Mouse (Mus musculus) cortical plate, adult 2 months (tissue): Measurements from ENCODE around the gene Fshr. TPM values are rescaled to one million over a fixed set of nuclear protein-coding genes. Genes with fewer than 3 reads are reported as not detected.

Experiments
- H3K27ac ChIP-seq: fragments of 200-500 bp; 2 replicates; pipeline ENCODE4 v1.5.1; 2012; ENCODE audit warnings: low read length, control low read depth, inconsistent platforms; ENCODE audit not compliant: insufficient read depth
- H3K4me1 ChIP-seq: fragments of 200-500 bp; 2 replicates; pipeline ENCODE4 v1.6.1; 2011; ENCODE audit warnings: low read length; ENCODE audit not compliant: control insufficient read depth, insufficient read depth
- H3K4me3 ChIP-seq: fragments of 200-500 bp; 2 replicates; pipeline ENCODE4 v1.5.1; 2011; ENCODE audit warnings: mild to moderate bottlenecking, low read length, control low read depth; ENCODE audit not compliant: insufficient read depth
- CTCF ChIP-seq: fragments of 200-500 bp; IDR thresholded peaks from 2 replicates; pipeline ENCODE4 v1.5.1; 2011; ENCODE audit warnings: mild to moderate bottlenecking, control low read depth, low read length; ENCODE audit not compliant: insufficient read depth; ENCODE audit errors: extremely low read depth
- POLR2A ChIP-seq: fragments of 200-500 bp; IDR thresholded peaks from 2 replicates; pipeline ENCODE4 v1.6.1; 2011; ENCODE audit warnings: mild to moderate bottlenecking, low read length, control low read depth; ENCODE audit not compliant: insufficient read depth; ENCODE audit errors: extremely low read depth
- polyA plus RNA-seq: library from polyadenylated mRNA; depleted of rRNA; stranded (reverse); fragments of >200 nt; gene quantifications from 2 replicates; pipeline ENCODE4 v1.2.3, GENCODE M21; 2012

Fshr gene
- polyA plus RNA-seq, 1 experiment = not detected

GRCm38 (mm10) chr17:89089692-89090475, 110.6 kb downstream of the Fshr start:
- no peak overlapping the region for H3K4me3 ChIP-seq
- no peak overlapping the region for H3K27ac ChIP-seq
- no peaks in the 10 kb centered on the region for H3K4me1 ChIP-seq
- TF ChIP-seq POLR2A (no peak), CTCF (no peak)

DNA sequence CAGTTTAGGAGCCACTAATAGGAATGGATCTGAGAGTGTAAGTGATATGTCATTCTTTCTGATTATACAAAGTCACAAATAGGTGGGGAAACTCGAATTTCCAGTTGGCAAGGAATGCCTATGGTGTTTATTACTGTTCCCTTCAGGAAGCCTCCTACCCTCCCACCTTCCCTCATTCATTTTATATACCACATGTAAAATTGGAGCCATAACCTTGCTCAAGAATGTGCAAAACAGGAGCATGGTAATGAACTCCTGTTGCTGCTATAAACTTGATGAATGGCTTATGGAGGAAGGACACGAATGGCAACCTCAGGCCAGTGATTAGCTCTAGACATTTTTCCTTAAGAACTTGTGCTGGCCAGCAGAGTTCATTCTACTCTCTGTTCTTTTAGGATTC, 117.6 kb downstream of the Fshr start:
- Histone ChIP-seq H3K4me1 (no peaks in the 10 kb centered on the region), H3K27ac (no peak overlapping the region), H3K4me3 (no peak overlapping the region)
- TF ChIP-seq POLR2A (no peak), CTCF (no peak)

DNA sequence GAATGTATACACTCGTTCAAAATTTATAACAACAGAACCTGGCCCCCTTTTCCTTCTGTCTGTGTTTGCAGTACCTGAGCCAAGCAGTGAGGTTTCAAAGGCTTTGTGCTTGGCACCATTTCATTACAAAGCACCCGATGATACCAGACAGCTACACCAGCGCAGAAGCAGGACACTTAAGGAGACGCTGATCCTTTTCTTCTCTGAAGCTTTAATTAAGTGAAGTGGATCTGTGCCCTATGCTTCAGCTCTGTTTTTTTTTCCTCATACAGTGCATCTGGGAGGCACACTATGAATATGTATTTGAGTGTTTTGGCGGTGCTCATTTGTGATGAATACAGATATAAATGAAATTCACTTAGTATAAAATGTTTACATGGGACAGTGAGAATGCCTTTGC, 120.8 kb downstream of the Fshr start:
- H3K4me3 ChIP-seq = no peak overlapping the region
- TF ChIP-seq POLR2A (no peak), CTCF (no peak)
- H3K27ac ChIP-seq = no peak overlapping the region
- no peaks in the 10 kb centered on the region for H3K4me1 ChIP-seq

DNA sequence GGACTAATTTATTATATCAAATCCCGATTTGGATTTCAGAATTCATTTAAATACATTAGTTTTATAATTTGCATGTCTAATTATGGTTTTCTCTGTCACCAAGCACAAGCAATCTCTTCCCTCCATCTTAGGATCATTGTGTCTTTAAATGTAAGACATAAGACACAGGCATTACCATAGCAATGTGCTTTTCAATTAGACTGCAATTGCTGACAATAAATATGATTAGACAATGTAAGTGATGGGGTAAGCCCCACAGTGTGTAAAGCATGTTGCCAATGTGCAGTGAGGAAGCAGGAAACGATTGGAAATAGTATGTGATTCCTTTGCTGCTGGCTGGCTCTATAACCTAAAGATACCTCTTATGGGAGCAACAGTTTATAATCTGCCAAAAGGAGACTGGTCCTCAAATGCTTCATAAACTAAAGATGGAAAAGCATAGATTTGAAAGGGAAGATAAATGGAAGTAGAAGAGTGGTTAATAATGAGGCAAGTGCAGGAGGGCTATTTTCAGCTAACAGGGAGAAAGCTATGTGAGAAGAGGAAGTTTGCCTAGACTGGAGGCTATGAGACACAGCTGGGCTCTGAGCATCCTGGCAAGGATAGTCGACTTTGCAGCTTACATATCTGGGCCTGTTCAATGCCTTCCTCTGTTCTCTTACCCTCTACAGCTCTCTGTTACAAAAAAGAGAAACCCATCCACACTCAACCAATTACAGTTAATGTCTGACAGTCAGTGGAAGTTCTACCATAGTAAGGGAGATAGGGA, 136.0 kb downstream of the Fshr start:
- Histone ChIP-seq H3K4me1 (no peaks in the 10 kb centered on the region), H3K4me3 (no peak overlapping the region), H3K27ac (no peak overlapping the region)
- TF ChIP-seq CTCF (no peak), POLR2A (no peak)

DNA sequence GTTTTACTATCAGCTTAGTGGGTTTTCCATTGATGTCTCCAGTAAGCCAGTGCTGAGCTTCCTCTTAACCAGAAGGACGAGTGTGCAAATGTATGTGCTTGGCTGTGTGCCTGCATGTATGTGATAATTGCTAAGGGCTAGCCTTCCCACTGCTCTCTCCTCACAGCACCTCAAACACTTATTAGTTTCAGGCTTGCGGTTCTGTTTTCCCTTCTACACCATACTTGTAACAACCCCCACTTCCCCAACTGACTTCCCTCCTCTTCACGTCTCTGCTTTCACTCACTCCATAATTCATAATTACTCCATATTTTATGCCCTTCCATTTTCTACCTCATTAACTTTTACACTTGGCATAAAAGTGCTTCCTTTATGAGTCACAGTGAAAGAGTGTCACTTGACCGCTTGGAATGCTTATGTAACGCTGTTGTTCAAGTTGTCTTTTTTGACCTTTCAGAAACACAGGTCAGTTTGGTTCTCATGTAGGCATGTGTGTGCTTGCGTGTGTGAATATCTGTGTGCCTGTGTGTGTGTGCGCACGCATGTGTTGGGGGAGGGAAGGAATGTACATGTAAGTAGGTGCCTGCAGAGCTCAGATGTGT, 138.0 kb downstream of the Fshr start:
- Histone ChIP-seq H3K27ac (no peak overlapping the region), H3K4me3 (no peak overlapping the region), H3K4me1 (no peaks in the 10 kb centered on the region)
- no peak for TF ChIP-seq CTCF
- TF ChIP-seq POLR2A = no peak

GRCm38 (mm10) chr17:89051031-89051563, 149.4 kb downstream of the Fshr start:
- TF ChIP-seq POLR2A (no peak), CTCF (no peak)
- Histone ChIP-seq H3K27ac (no peak overlapping the region), H3K4me3 (no peak overlapping the region), H3K4me1 (no peaks in the 10 kb centered on the region)

- TF ChIP-seq POLR2A (no peak), CTCF (no peak)
- Histone ChIP-seq H3K4me3 (no peak overlapping the region), H3K27ac (no peak overlapping the region), H3K4me1 (no peaks in the 10 kb centered on the region)
Observed at GRCm38 (mm10) chr17:89049071-89049470, 151.4 kb downstream of the Fshr start.

- no peaks in the 10 kb centered on the region for H3K4me1 ChIP-seq
- no peak overlapping the region for H3K27ac ChIP-seq
- no peak overlapping the region for H3K4me3 ChIP-seq
- TF ChIP-seq POLR2A (no peak), CTCF (no peak)
Observed at GRCm38 (mm10) chr17:89046016-89046415, 154.5 kb downstream of the Fshr start.

DNA sequence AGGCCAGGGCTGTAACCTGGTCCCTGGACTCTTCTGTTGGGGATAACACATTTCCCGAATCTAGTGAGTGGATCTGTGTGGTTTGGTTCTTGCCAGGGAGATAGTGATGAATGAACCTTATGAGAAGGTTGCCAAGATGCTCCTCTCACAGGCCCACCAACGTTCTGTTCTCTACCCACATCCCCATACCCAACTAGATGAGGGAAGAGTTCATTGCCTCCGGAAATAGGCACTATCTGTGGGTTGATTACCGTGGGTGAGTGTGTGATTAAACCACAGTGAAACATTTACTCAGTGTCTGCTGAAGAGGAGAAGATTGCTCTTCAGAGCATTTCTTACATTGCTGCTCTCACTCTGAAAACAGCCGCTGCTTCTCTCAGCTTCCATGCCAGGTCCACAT, 163.8 kb downstream of the Fshr start:
- TF ChIP-seq CTCF (no peak), POLR2A (no peak)
- Histone ChIP-seq H3K4me1 (no peaks in the 10 kb centered on the region; the same call in 1 of the 2 replicates), H3K27ac (no peak overlapping the region), H3K4me3 (no peak overlapping the region)
